Mouse (Mus musculus) cerebellum, postnatal 14 days (tissue): ENCODE data around the gene Lpar1.

Experiments used
- DNase-seq, 2 experiments: peaks; one replicate each; pipeline ENCODE4 v3.0.0; 2021; ENCODE audit warnings: mixed read lengths in 2 of 2

The Lpar1 gene

GRCm38 (mm10) chr4:58504250-58504649, 49.4 kb downstream of the Lpar1 start:
- DNase-seq, result no peak

GRCm38 (mm10) chr4:58501012-58501777, 52.5 kb downstream of the Lpar1 start:
- no peak for DNase-seq

GRCm38 (mm10) chr4:58499831-58500230, 53.9 kb downstream of the Lpar1 start:
- DNase-seq, result peak in 1 of 2 experiments; percentile 11

GRCm38 (mm10) chr4:58499241-58499640, 54.5 kb downstream of the Lpar1 start:
- no peak for DNase-seq

DNA sequence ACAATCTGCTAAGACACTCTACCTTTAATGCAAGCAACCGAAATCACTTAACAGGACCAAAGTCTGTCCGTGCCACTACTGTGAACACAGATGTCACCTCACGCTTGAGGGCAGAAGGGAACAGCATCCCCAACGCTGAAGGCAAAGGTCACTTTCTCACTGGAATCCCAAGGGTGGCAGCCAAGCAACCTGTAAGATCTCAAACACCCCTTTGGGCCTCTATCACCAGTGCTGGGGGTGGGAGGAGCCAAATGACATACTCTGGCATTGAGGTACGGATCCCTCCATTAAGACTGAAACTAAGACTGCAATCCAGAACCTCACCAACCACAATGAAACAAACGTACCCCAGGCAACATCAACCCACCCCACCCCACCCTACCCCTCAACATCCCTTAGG, 55.0 kb downstream of the Lpar1 start:
- DNase-seq, result no peak

GRCm38 (mm10) chr4:58497284-58497683, 56.4 kb downstream of the Lpar1 start:
- DNase-seq, result no peak

- no peak for DNase-seq
Measured at GRCm38 (mm10) chr4:58496743-58497142, 57.0 kb downstream of the Lpar1 start.

DNA sequence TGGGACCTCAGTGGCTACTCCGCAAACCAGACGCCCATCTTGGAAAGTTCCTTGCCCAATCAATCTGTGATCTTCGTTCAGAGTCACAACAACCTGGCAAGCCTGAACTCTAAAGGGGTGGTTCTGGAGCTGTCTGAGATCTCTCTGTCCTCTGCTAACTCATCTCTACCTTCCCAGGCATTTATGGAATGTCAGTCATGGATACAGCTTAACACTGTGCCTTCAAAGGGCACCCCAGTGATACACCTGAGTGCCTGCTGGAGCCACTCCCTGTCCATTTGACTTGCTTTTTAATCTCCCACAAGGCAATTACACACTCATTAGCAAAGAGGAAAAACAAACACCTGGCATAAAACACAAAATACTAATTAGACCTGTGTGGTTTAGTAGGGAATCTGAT, 62.0 kb downstream of the Lpar1 start:
- no peak for DNase-seq

DNA sequence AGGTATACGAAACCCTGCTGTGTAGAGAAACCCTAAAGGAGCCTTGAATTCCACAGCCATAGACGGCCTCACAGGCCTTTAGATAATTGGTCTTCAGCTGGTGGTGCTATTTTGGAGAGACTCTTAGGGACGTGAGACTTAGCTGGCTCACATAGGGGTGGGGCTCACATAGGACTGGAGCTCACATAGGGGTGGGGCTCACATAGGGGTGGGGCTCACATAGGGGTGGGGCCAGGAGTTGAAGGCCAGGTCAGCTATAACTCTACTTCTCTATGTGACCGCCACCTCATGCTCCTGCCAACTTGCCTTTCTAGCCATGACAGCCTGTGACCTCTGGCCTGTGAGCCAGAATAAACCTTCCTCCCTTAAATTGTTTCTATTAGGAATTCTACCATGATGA, 63.3 kb downstream of the Lpar1 start:
- no peak for DNase-seq

DNA sequence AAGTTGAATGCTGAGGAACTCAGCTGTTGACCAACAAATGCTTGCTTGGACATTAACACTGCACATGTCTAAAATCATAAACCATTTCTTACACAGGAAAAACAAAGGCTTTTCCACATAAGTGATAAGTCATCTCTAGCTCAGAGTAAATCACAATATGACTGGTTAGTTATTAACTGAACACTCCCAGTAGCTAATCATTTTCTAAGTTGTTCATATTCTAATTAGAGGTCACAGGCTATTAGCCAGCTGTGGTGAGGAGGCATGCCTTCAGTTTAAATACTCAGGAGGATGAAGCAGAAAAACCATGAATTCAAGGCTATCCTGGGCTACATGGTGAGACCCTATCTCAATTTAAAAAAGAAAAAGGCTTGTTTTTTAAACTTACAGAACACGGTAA, 75.1 kb downstream of the Lpar1 start:
- no peak for DNase-seq

DNA sequence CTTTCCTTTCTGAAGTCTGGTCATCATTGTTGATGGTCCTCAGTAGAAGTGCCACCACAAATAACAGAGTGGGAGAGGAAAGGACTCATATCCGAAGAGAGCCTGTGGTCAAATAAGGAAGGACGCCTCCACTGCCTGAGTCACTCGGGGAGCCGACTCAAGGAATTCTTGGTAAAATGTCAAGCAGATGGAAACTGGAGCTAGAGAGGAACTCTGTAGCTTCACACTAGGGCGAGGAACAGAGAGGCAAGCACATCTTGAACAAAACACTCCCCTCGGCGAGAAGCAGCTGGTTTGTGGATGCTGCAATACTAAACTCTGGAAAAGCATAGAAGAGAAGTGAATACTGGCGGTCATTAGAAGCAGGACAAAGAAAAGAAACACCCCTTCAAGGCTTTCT, 76.0 kb downstream of the Lpar1 start:
- DNase-seq, result no peak

DNA sequence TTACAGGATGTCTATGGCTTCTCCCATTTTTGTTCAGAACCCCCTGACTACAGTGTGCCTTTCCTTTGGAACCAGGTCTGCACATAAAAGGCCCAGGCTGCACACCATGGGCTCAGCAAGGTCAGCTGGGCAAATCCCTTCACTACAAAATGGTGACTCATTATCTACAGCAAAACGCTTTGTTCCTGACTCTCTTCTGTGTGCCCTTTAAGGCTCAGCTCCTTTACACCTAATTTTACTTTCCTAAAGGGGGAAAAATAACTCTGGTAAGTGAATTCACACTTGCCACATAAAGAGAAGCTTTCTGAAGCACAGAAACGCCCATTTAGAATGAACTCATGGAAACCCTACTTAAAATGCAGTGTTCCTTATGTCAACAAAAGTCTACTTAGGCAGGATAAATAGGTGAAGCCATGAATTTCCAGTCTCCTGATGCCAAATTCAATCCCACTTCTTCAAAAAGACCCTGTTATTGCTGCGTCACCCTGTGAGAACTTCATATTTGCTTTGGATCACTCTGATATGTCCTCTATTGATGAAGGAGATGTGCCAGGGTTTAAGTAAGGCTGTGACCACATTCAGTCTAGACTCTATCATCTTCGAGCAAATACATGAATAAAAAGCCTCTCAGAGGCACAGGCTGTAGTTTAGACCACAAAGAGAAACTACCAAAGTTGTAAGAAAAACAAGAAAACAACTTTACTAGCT, 82.3 kb downstream of the Lpar1 start:
- DNase-seq, result no peak

DNA sequence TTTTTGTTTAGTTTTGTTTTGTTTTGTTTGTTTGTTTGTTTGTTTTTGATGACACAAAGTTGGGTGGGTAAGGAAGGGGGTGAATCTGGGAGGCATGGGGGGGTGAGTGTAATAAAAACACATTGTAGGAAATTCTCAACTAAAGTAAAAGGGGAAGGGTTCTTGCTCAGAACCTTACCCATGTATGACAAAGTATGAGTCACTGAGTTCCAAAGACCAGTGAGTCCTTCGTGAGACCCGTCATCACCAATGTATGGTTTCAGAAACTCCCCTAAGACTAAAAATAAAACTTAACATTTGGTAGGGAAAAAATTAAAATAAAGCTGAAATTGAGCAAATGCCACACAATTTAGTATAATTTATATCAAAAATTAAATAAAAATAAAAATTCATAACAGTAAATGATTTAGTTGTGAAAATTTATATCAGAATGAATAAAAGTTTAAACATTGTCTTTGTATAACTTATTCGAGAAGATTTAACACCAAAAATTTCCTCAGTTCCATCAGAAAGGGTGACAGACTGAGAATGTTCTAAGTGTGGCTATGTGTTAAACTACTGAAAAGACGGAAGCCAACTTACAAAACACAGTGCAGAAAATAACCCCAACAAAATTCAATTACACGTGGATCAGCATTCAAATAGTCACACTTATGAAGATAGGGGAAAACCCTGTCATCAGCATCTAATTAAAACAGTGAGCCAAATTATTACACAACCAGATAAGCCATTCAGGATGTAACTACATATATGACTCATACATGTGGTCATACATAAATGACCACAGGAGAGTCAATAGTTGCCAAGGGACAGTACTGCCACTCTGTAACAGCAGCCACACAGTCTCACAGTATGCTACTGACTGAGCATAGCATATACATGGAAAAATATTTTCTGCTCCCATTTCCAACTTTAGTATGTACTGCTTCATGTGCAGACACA, 83.8 kb downstream of the Lpar1 start:
- DNase-seq, result no peak

- no peak for DNase-seq
Measured at GRCm38 (mm10) chr4:58469035-58469434, 84.7 kb downstream of the Lpar1 start.

DNA sequence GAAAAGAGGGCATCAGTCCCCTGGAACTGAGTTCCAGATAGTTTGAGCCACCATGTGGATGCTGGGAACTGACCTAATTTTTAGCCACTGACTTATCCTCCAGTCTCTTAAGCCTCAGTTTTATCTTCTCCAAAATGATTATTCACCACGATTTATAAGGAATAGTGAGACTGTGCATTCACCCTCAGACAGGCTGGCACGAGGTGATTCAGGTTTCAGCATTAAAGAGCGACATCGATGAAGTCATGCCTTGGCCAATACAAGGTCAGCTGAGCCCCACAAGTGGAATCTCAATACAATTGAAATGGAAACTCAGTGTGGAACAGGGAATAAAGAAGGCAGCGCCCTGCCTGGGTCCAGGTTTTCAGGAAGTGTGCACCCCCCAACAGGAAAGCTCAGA, 88.1 kb downstream of the Lpar1 start:
- DNase-seq, result no peak

- no peak for DNase-seq
Measured at GRCm38 (mm10) chr4:58464390-58465164, 89.1 kb downstream of the Lpar1 start.

- no peak for DNase-seq
Measured at GRCm38 (mm10) chr4:58462990-58463389, 90.7 kb downstream of the Lpar1 start.

GRCm38 (mm10) chr4:58462586-58462985, 91.1 kb downstream of the Lpar1 start:
- DNase-seq, result peak; percentile 58 to 61

- no peak for DNase-seq
Measured at GRCm38 (mm10) chr4:58453334-58453733, 100.4 kb downstream of the Lpar1 start.

GRCm38 (mm10) chr4:58448825-58449224, 104.9 kb downstream of the Lpar1 start:
- DNase-seq, result no peak

GRCm38 (mm10) chr4:58447841-58448240, 105.9 kb downstream of the Lpar1 start:
- DNase-seq, result peak; percentile 40 to 48

GRCm38 (mm10) chr4:58445846-58446245, 107.9 kb downstream of the Lpar1 start:
- DNase-seq, result no peak
